Mouse (Mus musculus): Measurements from ENCODE around the gene Ephb2. TPM values are rescaled to one million over a fixed set of nuclear protein-coding genes. Genes with fewer than 3 reads are reported as not detected.

Gene Ephb2
- total RNA-seq, 1 experiment from 2014 or later, result 3.9 TPM

GRCm38 (mm10) chr4:136781868-136782578 lies 53.8 kb downstream of the Ephb2 start:
- ATAC-seq (replicated peaks in 1 of 2; ENCODE audit: insufficient read depth in 1 of 2, low FRiP score in 2 of 2, low TSS enrichment in 1 of 2, low read depth in 1 of 2, poor library complexity in 2 of 2, severe bottlenecking in 2 of 2), result no peak

GRCm38 (mm10) chr4:136780201-136780895 lies 55.4 kb downstream of the Ephb2 start:
- ATAC-seq (replicated peaks in 1 of 2; ENCODE audit: insufficient read depth in 1 of 2, low FRiP score in 2 of 2, low TSS enrichment in 1 of 2, low read depth in 1 of 2, poor library complexity in 2 of 2, severe bottlenecking in 2 of 2), result no peak

GRCm38 (mm10) chr4:136779156-136779555 lies 56.6 kb downstream of the Ephb2 start:
- ATAC-seq (replicated peaks in 1 of 2; ENCODE audit: insufficient read depth in 1 of 2, low FRiP score in 2 of 2, low TSS enrichment in 1 of 2, low read depth in 1 of 2, poor library complexity in 2 of 2, severe bottlenecking in 2 of 2), result no peak

GRCm38 (mm10) chr4:136776471-136776892 lies 59.3 kb downstream of the Ephb2 start:
- no peak for ATAC-seq (replicated peaks in 1 of 2; ENCODE audit: insufficient read depth in 1 of 2, low FRiP score in 2 of 2, low TSS enrichment in 1 of 2, low read depth in 1 of 2, poor library complexity in 2 of 2, severe bottlenecking in 2 of 2)

GRCm38 (mm10) chr4:136775903-136776302 lies 59.9 kb downstream of the Ephb2 start:
- ATAC-seq (replicated peaks in 1 of 2; ENCODE audit: insufficient read depth in 1 of 2, low FRiP score in 2 of 2, low TSS enrichment in 1 of 2, low read depth in 1 of 2, poor library complexity in 2 of 2, severe bottlenecking in 2 of 2), result no peak

- no peak for ATAC-seq (replicated peaks in 1 of 2; ENCODE audit: insufficient read depth in 1 of 2, low FRiP score in 2 of 2, low TSS enrichment in 1 of 2, low read depth in 1 of 2, poor library complexity in 2 of 2, severe bottlenecking in 2 of 2)
These were observed 61.6 kb downstream of the Ephb2 start for GRCm38 (mm10) chr4:136774201-136774600.

GRCm38 (mm10) chr4:136772952-136773584 lies 62.7 kb downstream of the Ephb2 start:
- no peak for ATAC-seq (replicated peaks in 1 of 2; ENCODE audit: insufficient read depth in 1 of 2, low FRiP score in 2 of 2, low TSS enrichment in 1 of 2, low read depth in 1 of 2, poor library complexity in 2 of 2, severe bottlenecking in 2 of 2)

- ATAC-seq (replicated peaks in 1 of 2; ENCODE audit: insufficient read depth in 1 of 2, low FRiP score in 2 of 2, low TSS enrichment in 1 of 2, low read depth in 1 of 2, poor library complexity in 2 of 2, severe bottlenecking in 2 of 2), result no peak
These were observed 63.5 kb downstream of the Ephb2 start for GRCm38 (mm10) chr4:136772318-136772717.

GRCm38 (mm10) chr4:136770718-136771117 lies 65.1 kb downstream of the Ephb2 start:
- no peak for ATAC-seq (replicated peaks in 1 of 2; ENCODE audit: insufficient read depth in 1 of 2, low FRiP score in 2 of 2, low TSS enrichment in 1 of 2, low read depth in 1 of 2, poor library complexity in 2 of 2, severe bottlenecking in 2 of 2)

GRCm38 (mm10) chr4:136768499-136768898 lies 67.3 kb downstream of the Ephb2 start:
- ATAC-seq (replicated peaks in 1 of 2; ENCODE audit: insufficient read depth in 1 of 2, low FRiP score in 2 of 2, low TSS enrichment in 1 of 2, low read depth in 1 of 2, poor library complexity in 2 of 2, severe bottlenecking in 2 of 2), result no peak

GRCm38 (mm10) chr4:136765080-136765479 lies 70.7 kb downstream of the Ephb2 start:
- ATAC-seq (replicated peaks in 1 of 2; ENCODE audit: insufficient read depth in 1 of 2, low FRiP score in 2 of 2, low TSS enrichment in 1 of 2, low read depth in 1 of 2, poor library complexity in 2 of 2, severe bottlenecking in 2 of 2), result no peak

GRCm38 (mm10) chr4:136763349-136763748 lies 72.4 kb downstream of the Ephb2 start:
- ATAC-seq (replicated peaks in 1 of 2; ENCODE audit: insufficient read depth in 1 of 2, low FRiP score in 2 of 2, low TSS enrichment in 1 of 2, low read depth in 1 of 2, poor library complexity in 2 of 2, severe bottlenecking in 2 of 2), result no peak

GRCm38 (mm10) chr4:136761713-136762380 lies 73.9 kb downstream of the Ephb2 start:
- ATAC-seq (replicated peaks in 1 of 2; ENCODE audit: insufficient read depth in 1 of 2, low FRiP score in 2 of 2, low TSS enrichment in 1 of 2, low read depth in 1 of 2, poor library complexity in 2 of 2, severe bottlenecking in 2 of 2), result no peak

- peak; percentile 73 to 81 for ATAC-seq (replicated peaks in 1 of 2; ENCODE audit: insufficient read depth in 1 of 2, low FRiP score in 2 of 2, low TSS enrichment in 1 of 2, low read depth in 1 of 2, poor library complexity in 2 of 2, severe bottlenecking in 2 of 2)
These were observed 74.9 kb downstream of the Ephb2 start for GRCm38 (mm10) chr4:136760882-136761281.

- no peak for ATAC-seq (replicated peaks in 1 of 2; ENCODE audit: insufficient read depth in 1 of 2, low FRiP score in 2 of 2, low TSS enrichment in 1 of 2, low read depth in 1 of 2, poor library complexity in 2 of 2, severe bottlenecking in 2 of 2)
These were observed 78.7 kb downstream of the Ephb2 start for GRCm38 (mm10) chr4:136757096-136757495.

- ATAC-seq (replicated peaks in 1 of 2; ENCODE audit: insufficient read depth in 1 of 2, low FRiP score in 2 of 2, low TSS enrichment in 1 of 2, low read depth in 1 of 2, poor library complexity in 2 of 2, severe bottlenecking in 2 of 2), result no peak
These were observed 79.3 kb downstream of the Ephb2 start for GRCm38 (mm10) chr4:136756486-136756885.

- ATAC-seq (replicated peaks in 1 of 2; ENCODE audit: insufficient read depth in 1 of 2, low FRiP score in 2 of 2, low TSS enrichment in 1 of 2, low read depth in 1 of 2, poor library complexity in 2 of 2, severe bottlenecking in 2 of 2), result peak in 1 of 2 experiments; percentile 20; a peak in 1 of 4 replicates
These were observed 80.4 kb downstream of the Ephb2 start for GRCm38 (mm10) chr4:136755364-136755811.

GRCm38 (mm10) chr4:136754256-136754655 lies 81.5 kb downstream of the Ephb2 start:
- no peak for ATAC-seq (replicated peaks in 1 of 2; ENCODE audit: insufficient read depth in 1 of 2, low FRiP score in 2 of 2, low TSS enrichment in 1 of 2, low read depth in 1 of 2, poor library complexity in 2 of 2, severe bottlenecking in 2 of 2)

Data from hematopoietic stem cell, adult 5-6 weeks (primary cell).